Mouse (Mus musculus): ENCODE measurements around the gene Aff4. TPM values are rescaled to one million over a fixed set of nuclear protein-coding genes. Genes with fewer than 3 reads are reported as not detected.
A peak's percentile ranks its signal among the peaks of the same experiment; 100 is the strongest.

The Aff4 gene
- polyA plus RNA-seq, 3 experiments from 2014 or later: 11.3 to 18.2 (median 14.1) TPM

DNA sequence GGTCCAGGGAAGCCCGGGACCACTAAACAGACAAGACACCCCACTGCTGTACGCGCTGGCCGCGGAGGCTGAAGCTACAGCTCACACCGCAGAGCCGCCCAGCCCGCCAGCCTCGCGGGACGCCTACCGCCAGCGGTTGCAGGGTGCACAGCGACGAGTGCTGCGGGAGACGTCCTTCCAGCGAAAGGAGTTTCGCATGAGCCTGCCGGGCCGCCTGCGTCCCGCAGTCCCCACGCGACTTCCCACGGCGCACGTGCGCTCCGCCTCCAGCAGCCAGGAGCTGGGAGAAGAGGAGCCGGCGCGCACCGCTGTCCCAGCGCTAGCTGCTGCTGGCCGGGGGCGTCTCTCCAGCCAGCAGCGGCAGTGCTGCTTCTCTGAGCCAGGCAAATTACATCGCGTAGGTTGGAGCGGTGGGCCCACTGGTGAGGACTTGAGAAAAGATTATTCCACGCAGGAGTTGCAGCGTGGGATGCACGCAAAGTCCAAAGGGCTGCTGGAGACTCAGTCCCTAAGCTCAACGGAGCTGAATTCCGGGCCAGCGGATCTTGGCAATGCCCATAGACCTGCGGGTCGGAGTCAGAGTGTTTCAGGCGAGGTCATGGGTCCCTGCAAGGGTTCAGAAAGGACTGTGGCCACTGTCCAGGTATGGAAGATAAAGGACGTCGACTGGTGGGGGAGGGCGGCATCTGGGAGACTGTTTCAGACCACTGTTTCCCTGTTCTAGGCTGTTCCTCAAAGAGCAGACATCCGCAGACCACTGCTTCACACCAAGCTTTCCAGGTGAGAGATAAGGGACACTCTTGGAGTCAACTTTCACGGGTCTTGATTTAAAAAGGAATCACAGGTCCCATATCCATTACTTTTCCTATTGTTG is 113.2 kb downstream of the Aff4 start:
- no peak for ATAC-seq

DNA sequence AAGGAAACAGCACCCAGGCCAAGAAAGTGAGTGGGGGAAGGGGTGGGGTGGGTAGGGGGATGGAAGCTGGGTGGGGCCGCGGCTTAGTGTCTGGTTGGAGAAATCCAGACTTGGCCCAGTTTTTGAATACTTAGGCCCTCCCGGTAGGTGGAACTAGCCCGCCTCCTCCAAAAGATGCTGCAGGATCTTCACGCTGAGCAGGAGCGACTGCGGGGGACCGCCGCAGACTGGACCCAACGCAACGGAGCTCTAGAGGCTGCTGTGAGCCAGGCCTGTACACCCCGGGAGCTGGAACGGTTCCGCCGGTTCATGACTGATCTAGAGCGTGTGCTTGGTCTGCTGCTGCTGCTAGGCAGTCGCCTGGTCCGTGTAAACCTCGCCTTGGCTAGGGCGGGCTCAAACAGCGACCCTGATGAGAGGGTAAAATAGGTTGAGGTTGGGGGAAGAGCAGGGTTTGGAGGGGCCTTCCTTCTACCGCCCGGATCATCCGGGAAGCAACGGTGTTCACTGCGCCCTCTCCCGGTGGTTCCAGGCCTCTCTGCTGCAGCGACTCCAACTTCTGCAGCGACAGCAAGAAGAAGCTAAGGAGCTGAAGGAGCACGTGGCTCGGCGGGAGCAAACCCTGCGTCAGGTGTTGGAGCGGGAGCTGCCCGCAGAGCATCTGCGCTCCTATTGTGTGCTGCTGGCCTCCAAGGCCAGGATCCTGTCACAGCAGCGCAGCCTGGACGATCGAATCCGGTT is 115.8 kb downstream of the Aff4 start:
- no peak for ATAC-seq

DNA sequence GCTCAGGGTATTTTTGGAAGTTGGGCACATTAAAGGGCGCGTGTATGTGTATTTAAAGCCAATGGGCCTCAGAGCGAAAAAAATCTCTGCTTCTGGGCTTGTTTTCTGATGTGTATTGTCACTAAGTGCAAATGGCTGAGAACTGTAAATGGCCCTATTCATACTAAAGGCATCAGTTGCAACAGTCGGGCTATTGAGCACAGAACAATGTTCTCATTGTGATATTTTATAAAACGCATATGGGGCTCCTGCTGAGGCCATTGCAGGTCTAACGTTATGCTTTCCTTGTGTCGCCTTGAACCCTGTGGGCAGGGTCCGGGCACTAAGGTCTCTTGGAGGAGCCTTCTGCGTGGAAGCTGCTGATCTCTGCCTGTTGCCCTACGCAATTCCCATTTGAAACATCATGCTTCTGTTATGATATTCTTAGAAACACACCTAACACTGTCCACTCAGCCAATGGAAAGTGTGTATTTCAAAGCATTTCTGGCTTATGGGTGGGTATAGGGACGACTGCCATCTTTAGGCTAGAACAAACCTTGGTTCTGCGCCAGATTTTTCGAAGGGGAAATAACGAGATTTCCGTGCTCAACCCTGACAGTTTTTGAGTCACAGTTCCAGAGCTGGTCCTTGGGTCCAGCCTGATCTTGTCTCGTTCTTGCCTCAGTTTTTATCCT is 118.8 kb downstream of the Aff4 start:
- ATAC-seq: peak; percentile 21

DNA sequence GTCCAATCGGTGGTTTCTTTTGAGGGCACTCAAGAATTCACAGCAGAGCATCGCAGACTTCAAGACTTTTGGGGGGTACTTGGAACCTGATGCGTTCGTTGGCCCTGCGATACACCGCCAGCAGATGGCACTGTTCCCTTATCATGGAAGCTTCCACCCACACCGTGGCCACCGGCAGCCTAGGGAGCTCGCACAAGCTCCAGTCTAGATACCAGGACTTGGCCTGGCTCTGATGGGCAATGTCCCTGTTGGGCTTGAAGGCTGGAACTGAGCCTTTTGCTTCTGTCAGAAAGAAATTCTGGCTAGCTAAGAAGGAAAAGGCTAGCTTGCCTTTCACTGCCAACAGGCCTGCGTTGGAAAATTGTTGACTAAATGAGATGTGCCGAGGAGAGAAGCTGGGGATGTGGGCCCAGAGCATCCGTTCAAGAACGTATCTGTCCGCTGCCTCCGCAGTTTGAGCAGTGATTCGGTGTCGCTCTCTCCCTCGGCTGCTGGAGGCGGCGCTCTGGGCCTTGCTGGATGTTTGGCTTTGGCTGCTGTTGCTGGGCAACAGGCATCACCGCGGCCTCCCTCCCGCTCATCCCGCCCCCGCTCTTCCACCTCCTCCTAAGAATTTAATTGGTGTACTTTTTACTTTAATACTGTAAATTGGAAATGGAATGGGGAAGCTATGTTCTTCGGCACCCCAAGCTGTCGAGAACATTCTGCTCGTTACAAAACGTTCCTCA is 119.5 kb downstream of the Aff4 start, which contains the start of gene Gm9837:
Gene Gm9837, minus strand, starts transcription at position 512 of the 728 bp plus-strand sequence.
- ATAC-seq: peak; percentile 86

Other genes with a start within 250 kb of the Aff4 start
- gene Hspa4, start 50.4 kb upstream of the Aff4 start, polyA plus RNA-seq (2017; shearing (Covaris generic)): 10 to 100 TPM; 30.1 to 36.3 (median 35.3) TPM
- gene Zcchc10, start 26.2 kb upstream of the Aff4 start, polyA plus RNA-seq (2017; shearing (Covaris generic)): 10 to 100 TPM; 29.3 to 29.9 (median 29.4) TPM
- under 1 TPM in 2 of 3 experiments, not detected in 1; 0.67 to 0.96 TPM for gene Leap2, start 72.3 kb downstream of the Aff4 start, polyA plus RNA-seq (2017; shearing (Covaris generic))
- 100 to 1,000 TPM; 384 to 446 (median 387) TPM for gene Uqcrq, start 80.0 kb downstream of the Aff4 start, polyA plus RNA-seq (2017; shearing (Covaris generic))
- gene Gdf9, start 80.2 kb downstream of the Aff4 start, polyA plus RNA-seq (2017; shearing (Covaris generic)): not detected
- gene Gm10447, start 106.3 kb downstream of the Aff4 start, polyA plus RNA-seq (2017; shearing (Covaris generic)): not detected
- under 1 TPM in 1 of 3 experiments, not detected in 2; 0.10 TPM for gene Shroom1, start 106.4 kb downstream of the Aff4 start, polyA plus RNA-seq (2017; shearing (Covaris generic))
- not detected for gene Gm9837, start 119.6 kb downstream of the Aff4 start, polyA plus RNA-seq (2017; shearing (Covaris generic))
- not detected for gene Gm9945, start 129.3 kb downstream of the Aff4 start, polyA plus RNA-seq (2017; shearing (Covaris generic))
- gene Sowaha, start 129.4 kb downstream of the Aff4 start, polyA plus RNA-seq (2017; shearing (Covaris generic)): not detected
- gene Sept8, start 168.4 kb downstream of the Aff4 start, polyA plus RNA-seq (2017; shearing (Covaris generic)): 1 to 10 TPM; 1.1 to 1.2 (median 1.1) TPM
- gene Kif3a, start 216.5 kb downstream of the Aff4 start, polyA plus RNA-seq (2017; shearing (Covaris generic)): 10 to 100 TPM in 2 of 3 experiments, 1 to 10 TPM in 1; 5.5 to 11.6 (median 11.6) TPM